ENCODE assay signal across 8 mouse cellular contexts in genomic region chr10:28485574-28485973, GRCm38 (mm10).
DNase-seq lines count a peak whose midpoint lies in the region; ATAC-seq lines count a peak whose summit lies in the region.
"Had no signal": no experiment of that assay in that cellular context is flagged by ENCODE, and none has a peak within 500 bp of the region (broad histone marks: within the 10 kb centered on the region; RNA-seq: fewer than 3 reads in every experiment).

No protein-coding gene starts in this region.

- no peaks in the 10 kb centered on the region for H3K9me3 ChIP-seq in forebrain, embryonic 16.5 days (ENCODE audit: control insufficient read depth, low read length)
- H3K9me3 ChIP-seq: heart, embryonic 13.5 days had no signal

- H3K9ac ChIP-seq in forebrain, embryonic 16.5 days (replicated peaks; ENCODE audit: low read depth, low read length): no peak overlapping the region
- H3K9ac ChIP-seq: heart, embryonic 13.5 days had no signal

- H3K36me3 ChIP-seq in forebrain, embryonic 16.5 days (ENCODE audit: control insufficient read depth, insufficient read depth): no peaks in the 10 kb centered on the region

- no peak overlapping the region for H3K27ac ChIP-seq in forebrain, embryonic 16.5 days (ENCODE audit: low read length)
- H3K27ac ChIP-seq: heart, embryonic 13.5 days had no signal

- ATAC-seq in forebrain, embryonic 16.5 days: peak; percentile 81

- H3K4me3 ChIP-seq in forebrain, embryonic 16.5 days (replicated peaks; ENCODE audit: low read length): no peak overlapping the region
- H3K4me3 ChIP-seq: heart, embryonic 13.5 days had no signal

- H3K4me2 ChIP-seq in forebrain, embryonic 16.5 days (ENCODE audit: low read length): no peak overlapping the region
- H3K4me2 ChIP-seq: heart, embryonic 13.5 days had no signal

- 39% methylated on average over 3 of the region's 3 CpGs for WGBS in forebrain, embryonic 16.5 days

- H3K27me3 ChIP-seq in forebrain, embryonic 16.5 days (replicated peaks; ENCODE audit: control insufficient read depth, insufficient read depth, low read length): no peaks in the 10 kb centered on the region
- H3K27me3 ChIP-seq: heart, embryonic 13.5 days had no signal

- DNase-seq in 416B (ENCODE audit: low read depth): peak; percentile 81
- peak; percentile 47 to 61 for DNase-seq in CD8-positive naive resting alpha-beta T cell, adult 2 months (ENCODE audit: low read depth in 2 of 2, low spot score in 2 of 2)
- DNase-seq in cerebellum, adult 11 months: peak; percentile 35
- peak; percentile 45 to 52 for DNase-seq in kidney, postnatal 4 days
- DNase-seq in lung, postnatal 10 days: peak; percentile 46
- DNase-seq in right cerebral cortex, postnatal 25 days: peak; percentile 24

- no peaks in the 10 kb centered on the region for H3K4me1 ChIP-seq in forebrain, embryonic 16.5 days (replicated peaks; ENCODE audit: control insufficient read depth, insufficient read depth, low read length)
- H3K4me1 ChIP-seq: heart, embryonic 13.5 days had no signal

Comparison
In these comparisons a context has a peak if more than half of its experiments do, and no peak if none do; other contexts are left out.
1. DNase-seq: peak in every context shown above with its lines; median percentile 81 in 416B; 54 in CD8-positive naive resting alpha-beta T cell, adult 2 months; 48 in kidney, postnatal 4 days; 46 in lung, postnatal 10 days; 35 in cerebellum, adult 11 months; 24 in right cerebral cortex, postnatal 25 days.